Mouse (Mus musculus): ENCODE measurements around the gene Cyp4f39.
"Not testable (repeated sequence)": the region's sequence is repeated elsewhere in the genome, so short reads cannot be mapped to it uniquely, and the experiment has no call there.

Cyp4f39 gene

GRCm38 (mm10) chr17:32472176-32472575 lies 19.7 kb downstream of the Cyp4f39 start:
- in situ Hi-C loops (cut with MboI; ENCODE audit: low sequenced_read_pairs) = no loop called here

- in situ Hi-C loops (cut with MboI; ENCODE audit: low sequenced_read_pairs) = no loop called here
Measured at GRCm38 (mm10) chr17:32474954-32475560, 22.5 kb downstream of the Cyp4f39 start.

GRCm38 (mm10) chr17:32477204-32477603 lies 24.7 kb downstream of the Cyp4f39 start:
- in situ Hi-C loops (cut with MboI; ENCODE audit: low sequenced_read_pairs) = no loop called here

GRCm38 (mm10) chr17:32478727-32479126 lies 26.2 kb downstream of the Cyp4f39 start:
- in situ Hi-C loops (cut with MboI; ENCODE audit: low sequenced_read_pairs) = no loop called here

- in situ Hi-C loops (cut with MboI; ENCODE audit: low sequenced_read_pairs) = no loop called here
Measured at GRCm38 (mm10) chr17:32479554-32480506, 27.3 kb downstream of the Cyp4f39 start.

GRCm38 (mm10) chr17:32481766-32482165 lies 29.2 kb downstream of the Cyp4f39 start:
- in situ Hi-C loops (cut with MboI; ENCODE audit: low sequenced_read_pairs) = no loop called here

GRCm38 (mm10) chr17:32483200-32483599 lies 30.7 kb downstream of the Cyp4f39 start:
- in situ Hi-C loops (cut with MboI; ENCODE audit: low sequenced_read_pairs) = no loop called here

- in situ Hi-C loops (cut with MboI; ENCODE audit: low sequenced_read_pairs) = no loop called here
Measured at GRCm38 (mm10) chr17:32492349-32492980, 39.9 kb downstream of the Cyp4f39 start.

GRCm38 (mm10) chr17:32494601-32495000 lies 42.1 kb downstream of the Cyp4f39 start:
- in situ Hi-C loops (cut with MboI; ENCODE audit: low sequenced_read_pairs) = no loop called here

- in situ Hi-C loops (cut with MboI; ENCODE audit: low sequenced_read_pairs) = not testable (repeated sequence)
Measured at GRCm38 (mm10) chr17:32500511-32500910, 48.0 kb downstream of the Cyp4f39 start.

- in situ Hi-C loops (cut with MboI; ENCODE audit: low sequenced_read_pairs) = no loop called here
Measured at GRCm38 (mm10) chr17:32501051-32501450, 48.5 kb downstream of the Cyp4f39 start.

- in situ Hi-C loops (cut with MboI; ENCODE audit: low sequenced_read_pairs) = no loop called here
Measured at GRCm38 (mm10) chr17:32503111-32503510, 50.6 kb downstream of the Cyp4f39 start.

GRCm38 (mm10) chr17:32505851-32506728 lies 53.6 kb downstream of the Cyp4f39 start, which contains the start of gene Cyp4f17:
Cyp4f17 (plus strand) TSS chr17:32506050.
- in situ Hi-C loops (cut with MboI; ENCODE audit: low sequenced_read_pairs) = no loop called here

- in situ Hi-C loops (cut with MboI; ENCODE audit: low sequenced_read_pairs) = no loop called here
Measured at GRCm38 (mm10) chr17:32506729-32507245, 54.3 kb downstream of the Cyp4f39 start.

- in situ Hi-C loops (cut with MboI; ENCODE audit: low sequenced_read_pairs) = no loop called here
Measured at GRCm38 (mm10) chr17:32516126-32516525, 63.6 kb downstream of the Cyp4f39 start.

GRCm38 (mm10) chr17:32521981-32522380 lies 69.5 kb downstream of the Cyp4f39 start:
- in situ Hi-C loops (cut with MboI; ENCODE audit: low sequenced_read_pairs) = no loop called here

- in situ Hi-C loops (cut with MboI; ENCODE audit: low sequenced_read_pairs) = no loop called here
Measured at GRCm38 (mm10) chr17:32522386-32522785, 69.9 kb downstream of the Cyp4f39 start.

GRCm38 (mm10) chr17:32522816-32523215 lies 70.3 kb downstream of the Cyp4f39 start:
- in situ Hi-C loops (cut with MboI; ENCODE audit: low sequenced_read_pairs) = no loop called here

GRCm38 (mm10) chr17:32523895-32524294 lies 71.4 kb downstream of the Cyp4f39 start:
- in situ Hi-C loops (cut with MboI; ENCODE audit: low sequenced_read_pairs) = no loop called here

GRCm38 (mm10) chr17:32526341-32526740 lies 73.8 kb downstream of the Cyp4f39 start:
- in situ Hi-C loops (cut with MboI; ENCODE audit: low sequenced_read_pairs) = not testable (repeated sequence)
